Mouse (Mus musculus): ENCODE data around the gene Sash1. TPM values are rescaled to one million over a fixed set of nuclear protein-coding genes. Genes with fewer than 3 reads are reported as not detected.

Gene Sash1
- total RNA-seq, 2 experiments from 2014 or later = 13.4 to 16.9 TPM

- DNase-seq = no peak
These were observed 34.2 kb downstream of the Sash1 start for GRCm38 (mm10) chr10:8851625-8852024.

- DNase-seq = no peak
These were observed 37.9 kb downstream of the Sash1 start for GRCm38 (mm10) chr10:8847974-8848373.

- DNase-seq = no peak
These were observed 39.6 kb downstream of the Sash1 start for GRCm38 (mm10) chr10:8846258-8846657.

GRCm38 (mm10) chr10:8845230-8845770 lies 40.6 kb downstream of the Sash1 start:
- DNase-seq = no peak

- DNase-seq = no peak
These were observed 45.9 kb downstream of the Sash1 start for GRCm38 (mm10) chr10:8839956-8840355.

GRCm38 (mm10) chr10:8833816-8834464 lies 51.9 kb downstream of the Sash1 start:
- DNase-seq = no peak

GRCm38 (mm10) chr10:8826303-8826702 lies 59.6 kb downstream of the Sash1 start:
- no peak for DNase-seq

GRCm38 (mm10) chr10:8825874-8826273 lies 60.0 kb downstream of the Sash1 start:
- DNase-seq = no peak

GRCm38 (mm10) chr10:8818066-8818465 lies 67.8 kb downstream of the Sash1 start:
- peak; percentile 61 for DNase-seq

- DNase-seq = no peak
These were observed 71.8 kb downstream of the Sash1 start for GRCm38 (mm10) chr10:8813984-8814578.

GRCm38 (mm10) chr10:8813259-8813658 lies 72.6 kb downstream of the Sash1 start:
- DNase-seq = no peak

GRCm38 (mm10) chr10:8812807-8813206 lies 73.1 kb downstream of the Sash1 start:
- no peak for DNase-seq

- no peak for DNase-seq
These were observed 74.4 kb downstream of the Sash1 start for GRCm38 (mm10) chr10:8811261-8812039.

GRCm38 (mm10) chr10:8810496-8810895 lies 75.4 kb downstream of the Sash1 start:
- no peak for DNase-seq

GRCm38 (mm10) chr10:8808383-8808782 lies 77.5 kb downstream of the Sash1 start:
- DNase-seq = no peak

GRCm38 (mm10) chr10:8807581-8807980 lies 78.3 kb downstream of the Sash1 start:
- DNase-seq = no peak

GRCm38 (mm10) chr10:8805402-8805801 lies 80.5 kb downstream of the Sash1 start:
- DNase-seq = peak; percentile 53

GRCm38 (mm10) chr10:8804292-8804691 lies 81.6 kb downstream of the Sash1 start:
- DNase-seq = peak; percentile 33

GRCm38 (mm10) chr10:8801719-8802347 lies 84.0 kb downstream of the Sash1 start:
- DNase-seq = no peak

- no peak for DNase-seq
These were observed 84.7 kb downstream of the Sash1 start for GRCm38 (mm10) chr10:8801139-8801613.

- DNase-seq = no peak
These were observed 88.0 kb downstream of the Sash1 start for GRCm38 (mm10) chr10:8797826-8798225.

- no peak for DNase-seq
These were observed 90.5 kb downstream of the Sash1 start for GRCm38 (mm10) chr10:8795336-8795735.

Data from gastrocnemius, postnatal 25 days (tissue).